Mouse (Mus musculus): Measurements from ENCODE around the gene March5.

March5 gene

GRCm38 (mm10) chr19:37263566-37263942 is 56.2 kb downstream of the March5 start:
- DNase-seq (ENCODE audit: extremely low spot score, low spot score) = no peak

GRCm38 (mm10) chr19:37263943-37264897 is 56.9 kb downstream of the March5 start:
- DNase-seq (ENCODE audit: extremely low spot score, low spot score) = no peak

GRCm38 (mm10) chr19:37265333-37266103 is 58.2 kb downstream of the March5 start:
- DNase-seq (ENCODE audit: extremely low spot score, low spot score) = peak; percentile 76

GRCm38 (mm10) chr19:37269106-37269505 is 61.8 kb downstream of the March5 start:
- DNase-seq (ENCODE audit: extremely low spot score, low spot score) = no peak
